Mouse (Mus musculus): ENCODE results near the gene 1700017B05Rik. TPM values are rescaled to one million over a fixed set of nuclear protein-coding genes. Genes with fewer than 3 reads are reported as not detected.
"Not testable (repeated sequence)": the region's sequence is repeated elsewhere in the genome, so short reads cannot be mapped to it uniquely, and the experiment has no call there.

1700017B05Rik gene
- polyA plus RNA-seq (2015; fragmentation: Nextera tagmentation; extraction: Ambion mirVana), result 13.1 and 13.6 TPM in 2 replicates

GRCm38 (mm10) chr9:57261913-57262794 lies at the start of gene 1700017B05Rik:
Gene 1700017B05Rik, minus strand, starts transcription at chr9:57262612.
- H3K4me1 ChIP-seq (replicated peaks; ENCODE audit: insufficient read depth, low read length), result peaks cover 15% of the 10 kb centered on the region
- peak within 1 kb of the TSS; percentile 75 for H3K27ac ChIP-seq
- H3K36me3 ChIP-seq (ENCODE audit: insufficient read depth, low read length), result peaks cover 14% of the 10 kb centered on the region
- WGBS, result under 1% methylated on average over 85 of the region's 87 CpGs
- no peaks in the 10 kb centered on the region for H3K9me3 ChIP-seq (replicated peaks; ENCODE audit: low read length)
- H3K27me3 ChIP-seq (ENCODE audit: insufficient read depth, low read length), result no peaks in the 10 kb centered on the region
- ATAC-seq (replicated peaks; ENCODE audit: low FRiP score, low read depth) (peak; percentile 80), DNase-seq (ENCODE audit: low spot score) (peak; percentile 78)
- H3K4me3 ChIP-seq (replicated peaks; ENCODE audit: low read depth, low read length), result peak within 1 kb of the TSS; percentile 82
- TF ChIP-seq CTCF (IDR thresholded peaks at IDR 0.05; ENCODE audit: low read depth), result peak; percentile 72
- H3K4me2 ChIP-seq (ENCODE audit: low read length), result peak within 1 kb of the TSS; percentile 92
- peak within 1 kb of the TSS; percentile 86 for H3K9ac ChIP-seq (ENCODE audit: low read depth, low read length)

DNA sequence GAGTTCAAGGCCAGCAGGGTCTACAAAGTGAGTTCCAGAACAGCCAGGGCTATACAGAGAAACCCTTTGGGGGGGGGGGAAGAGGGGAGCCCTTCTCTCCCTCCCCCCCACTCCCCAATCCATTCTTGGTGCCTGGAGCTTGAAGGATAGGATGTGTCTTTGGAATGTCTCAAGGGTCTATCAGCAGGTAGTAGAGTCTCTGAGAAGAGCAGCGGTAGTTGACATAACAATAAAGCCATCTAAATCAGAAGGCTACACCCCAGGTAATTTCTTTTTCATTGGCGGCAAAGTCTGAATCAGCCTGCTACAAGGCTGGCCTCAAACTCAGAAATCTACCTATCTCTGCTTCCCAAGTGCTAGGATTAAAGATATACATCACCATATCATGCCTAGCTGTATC lies 48.5 kb upstream of the 1700017B05Rik start:
- Histone ChIP-seq H3K27me3 (ENCODE audit: insufficient read depth, low read length) (no peaks in the 10 kb centered on the region), H3K27ac (no peak overlapping the region), H3K4me2 (ENCODE audit: low read length) (no peak overlapping the region), H3K4me3 (replicated peaks; ENCODE audit: low read depth, low read length) (no peak overlapping the region), H3K4me1 (replicated peaks; ENCODE audit: insufficient read depth, low read length) (no peaks in the 10 kb centered on the region), H3K9me3 (replicated peaks; ENCODE audit: low read length) (no peaks in the 10 kb centered on the region), H3K9ac (ENCODE audit: low read depth, low read length) (no peak overlapping the region), H3K36me3 (ENCODE audit: insufficient read depth, low read length) (no peaks in the 10 kb centered on the region)
- DNase-seq (ENCODE audit: low spot score) (no peak), ATAC-seq (replicated peaks; ENCODE audit: low FRiP score, low read depth) (no peak)
- no peak for TF ChIP-seq CTCF (IDR thresholded peaks at IDR 0.05; ENCODE audit: low read depth)
- WGBS, result 87% methylated on average over 2 of the region's 2 CpGs

- ATAC-seq (replicated peaks; ENCODE audit: low FRiP score, low read depth), result no peak
- 89% methylated on average over 4 of the region's 4 CpGs for WGBS
These were observed 46.9 kb upstream of the 1700017B05Rik start for GRCm38 (mm10) chr9:57309353-57309752.

GRCm38 (mm10) chr9:57307456-57307855 lies 45.0 kb upstream of the 1700017B05Rik start:
- ATAC-seq (replicated peaks; ENCODE audit: low FRiP score, low read depth) (no peak), DNase-seq (ENCODE audit: low spot score) (no peak)
- Histone ChIP-seq H3K27ac (no peak overlapping the region), H3K27me3 (ENCODE audit: insufficient read depth, low read length) (no peaks in the 10 kb centered on the region), H3K9ac (ENCODE audit: low read depth, low read length) (no peak overlapping the region), H3K4me1 (replicated peaks; ENCODE audit: insufficient read depth, low read length) (no peaks in the 10 kb centered on the region), H3K9me3 (replicated peaks; ENCODE audit: low read length) (no peaks in the 10 kb centered on the region; the same call in 1 of the 2 replicates), H3K36me3 (ENCODE audit: insufficient read depth, low read length) (no peaks in the 10 kb centered on the region), H3K4me3 (replicated peaks; ENCODE audit: low read depth, low read length) (no peak overlapping the region), H3K4me2 (ENCODE audit: low read length) (no peak overlapping the region)
- 85% methylated on average over 4 of the region's 4 CpGs for WGBS
- no peak for TF ChIP-seq CTCF (IDR thresholded peaks at IDR 0.05; ENCODE audit: low read depth)

More at GRCm38 (mm10) chr9:57309353-57309752, 46.9 kb upstream of the 1700017B05Rik start:
- no peak for TF ChIP-seq CTCF (IDR thresholded peaks at IDR 0.05; ENCODE audit: low read depth)
- no peak overlapping the region for H3K9ac ChIP-seq (ENCODE audit: low read depth, low read length)
- H3K9me3 ChIP-seq (replicated peaks; ENCODE audit: low read length), result no peaks in the 10 kb centered on the region; the same call in 1 of the 2 replicates
- H3K4me2 ChIP-seq (ENCODE audit: low read length), result no peak overlapping the region
- no peaks in the 10 kb centered on the region for H3K4me1 ChIP-seq (replicated peaks; ENCODE audit: insufficient read depth, low read length)
- H3K27ac ChIP-seq, result no peak overlapping the region
- no peak for DNase-seq (ENCODE audit: low spot score)
- H3K4me3 ChIP-seq (replicated peaks; ENCODE audit: low read depth, low read length), result no peak overlapping the region
- H3K27me3 ChIP-seq (ENCODE audit: insufficient read depth, low read length), result no peaks in the 10 kb centered on the region
- H3K36me3 ChIP-seq (ENCODE audit: insufficient read depth, low read length), result no peaks in the 10 kb centered on the region

- H3K27ac ChIP-seq; H3K9ac ChIP-seq (ENCODE audit: low read depth, low read length); ATAC-seq (replicated peaks; ENCODE audit: low FRiP score, low read depth); DNase-seq (ENCODE audit: low spot score); H3K4me3 ChIP-seq (replicated peaks; ENCODE audit: low read depth, low read length); H3K27me3 ChIP-seq (ENCODE audit: insufficient read depth, low read length); H3K4me1 ChIP-seq (replicated peaks; ENCODE audit: insufficient read depth, low read length); H3K4me2 ChIP-seq (ENCODE audit: low read length); H3K9me3 ChIP-seq (replicated peaks; ENCODE audit: low read length); H3K36me3 ChIP-seq (ENCODE audit: insufficient read depth, low read length): not testable (repeated sequence)
- 94% methylated on average over 4 of the region's 4 CpGs for WGBS
These were observed 42.3 kb upstream of the 1700017B05Rik start for GRCm38 (mm10) chr9:57304716-57305115.

- ATAC-seq (replicated peaks; ENCODE audit: low FRiP score, low read depth), result no peak
- 89% methylated on average over 2 of the region's 2 CpGs for WGBS
- TF ChIP-seq CTCF (IDR thresholded peaks at IDR 0.05; ENCODE audit: low read depth), result no peak
- Histone ChIP-seq H3K27me3 (ENCODE audit: insufficient read depth, low read length) (no peaks in the 10 kb centered on the region), H3K9me3 (replicated peaks; ENCODE audit: low read length) (no peaks in the 10 kb centered on the region; the same call in 1 of the 2 replicates), H3K27ac (no peak overlapping the region), H3K4me1 (replicated peaks; ENCODE audit: insufficient read depth, low read length) (no peaks in the 10 kb centered on the region), H3K36me3 (ENCODE audit: insufficient read depth, low read length) (no peaks in the 10 kb centered on the region), H3K4me3 (replicated peaks; ENCODE audit: low read depth, low read length) (no peak overlapping the region), H3K4me2 (ENCODE audit: low read length) (no peak overlapping the region), H3K9ac (ENCODE audit: low read depth, low read length) (no peak overlapping the region)
- DNase-seq (ENCODE audit: low spot score), result no peak
These were observed 41.8 kb upstream of the 1700017B05Rik start for GRCm38 (mm10) chr9:57304251-57304650.

Measured in kidney, postnatal 0 days (tissue).